Mouse (Mus musculus) erythroid progenitor cell, adult 5-6 weeks (primary cell): ENCODE data around the gene Slc25a34. TPM values are rescaled to one million over a fixed set of nuclear protein-coding genes. Genes with fewer than 3 reads are reported as not detected.

Experiments
- ATAC-seq: replicated peaks from 2 replicates; pipeline ENCODE4 v1.8.0; 2016; ENCODE audit warnings: moderate number of reproducible peaks, mild to moderate bottlenecking, moderate TSS enrichment, inconsistent platforms; ENCODE audit not compliant: poor library complexity, low FRiP score, severe bottlenecking
- total RNA-seq, 2 experiments: library from RNA; stranded (forward) in 1 of 2; stranded (reverse) in 1 of 2; fragments of 150-400 nt in 1 of 2; fragments of 186-747, 209-891 nt in 1 of 2; gene quantifications; 2 replicates each; pipeline versions ENCODE4 v1.2.3 to v1.2.4; 2015 to 2017; ENCODE audit warnings: low replicate concordance in 2 of 2

Gene Slc25a34
- total RNA-seq, 2 experiments from 2014 or later: not detected

- ATAC-seq: no peak
These were observed 2.3 kb downstream of the Slc25a34 start for GRCm38 (mm10) chr4:141621297-141621696.

GRCm38 (mm10) chr4:141619299-141619883 lies 4.2 kb downstream of the Slc25a34 start:
- no peak for ATAC-seq

GRCm38 (mm10) chr4:141618565-141619243 lies 4.9 kb downstream of the Slc25a34 start, which contains the start of gene Tmem82:
Gene Tmem82, minus strand, starts transcription at chr4:141618633.
- ATAC-seq: no peak

DNA sequence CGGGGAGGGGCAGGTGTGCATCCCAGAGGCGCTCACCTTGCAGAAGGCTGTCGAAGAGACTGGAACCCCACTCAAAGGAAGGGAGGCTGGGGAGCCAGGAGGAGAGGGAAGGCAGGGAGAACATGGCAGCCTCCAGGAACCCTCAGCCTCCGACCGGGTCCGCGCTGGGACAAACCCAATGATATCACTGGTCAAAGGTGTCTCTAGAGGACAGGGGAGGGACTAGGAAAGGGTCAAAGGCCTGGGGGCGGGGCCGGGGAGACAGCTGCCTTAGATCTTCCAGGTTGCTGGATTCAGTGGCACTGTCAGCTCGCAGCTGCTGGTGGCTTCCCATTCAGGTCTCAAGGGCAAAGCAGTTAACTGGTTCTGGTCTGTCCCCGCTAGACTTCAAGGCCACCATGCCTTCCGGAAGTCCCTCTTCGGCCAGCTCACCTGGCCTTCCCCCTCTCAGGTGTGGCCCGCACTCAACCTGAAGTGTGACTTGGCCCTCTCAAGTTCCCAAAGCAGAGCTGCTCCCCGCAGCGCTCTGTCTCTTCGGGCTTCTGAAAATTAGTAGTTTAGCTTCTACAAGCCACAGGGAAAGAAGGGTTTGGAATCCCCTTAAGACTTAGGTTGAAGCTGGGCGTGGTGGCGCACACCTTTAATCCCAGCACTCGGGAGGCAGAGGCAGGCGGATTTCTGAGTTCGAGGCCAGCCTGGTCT lies 5.6 kb downstream of the Slc25a34 start:
- ATAC-seq: no peak

- ATAC-seq: no peak
These were observed 6.3 kb downstream of the Slc25a34 start for GRCm38 (mm10) chr4:141617299-141617698.

GRCm38 (mm10) chr4:141616811-141617210 lies 6.8 kb downstream of the Slc25a34 start:
- ATAC-seq: no peak

- ATAC-seq: no peak
These were observed 8.7 kb downstream of the Slc25a34 start for GRCm38 (mm10) chr4:141614946-141615345.

DNA sequence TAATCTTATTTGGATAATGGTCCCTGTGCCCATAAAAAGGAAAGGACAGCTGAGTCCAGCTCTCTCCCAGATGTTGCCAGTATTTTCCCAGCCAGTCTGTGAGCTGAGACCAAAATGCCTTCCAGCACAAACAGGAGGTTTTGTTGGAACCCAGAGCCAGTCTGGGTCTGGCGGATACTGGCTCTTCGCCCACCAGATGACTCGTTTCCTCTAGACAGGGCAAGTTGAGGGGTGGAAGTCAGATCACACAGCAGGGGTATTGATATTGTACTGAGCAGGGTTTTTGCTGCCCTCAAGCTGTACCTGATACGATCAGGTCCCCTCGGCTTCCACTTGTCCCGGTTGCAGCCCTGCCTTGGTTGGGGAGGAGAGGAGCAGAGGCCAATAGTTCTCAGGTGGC lies 14.1 kb downstream of the Slc25a34 start:
- no peak for ATAC-seq

DNA sequence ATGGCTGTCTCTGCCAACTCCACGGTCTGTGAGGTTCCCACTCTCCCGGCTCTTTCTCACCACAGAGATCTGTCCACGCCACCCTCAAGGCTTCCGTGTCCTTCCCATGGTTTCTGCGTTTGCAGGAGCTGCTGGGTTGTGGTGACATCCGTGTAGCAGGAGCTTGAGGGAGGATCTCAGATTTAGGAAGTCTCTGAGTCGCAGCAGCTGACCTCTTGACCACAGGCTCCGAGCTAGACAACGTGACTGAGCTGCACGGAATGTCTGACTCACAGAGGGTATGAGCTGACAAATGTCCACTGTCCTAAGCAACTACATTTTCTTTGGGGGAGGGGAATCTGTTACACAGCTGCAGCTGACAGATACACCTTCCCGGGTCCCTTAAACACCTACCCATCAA lies 17.8 kb downstream of the Slc25a34 start, which contains the start of gene Fblim1:
Fblim1 (minus strand) TSS at position 236 of the 400 bp plus-strand sequence.
- no peak for ATAC-seq

DNA sequence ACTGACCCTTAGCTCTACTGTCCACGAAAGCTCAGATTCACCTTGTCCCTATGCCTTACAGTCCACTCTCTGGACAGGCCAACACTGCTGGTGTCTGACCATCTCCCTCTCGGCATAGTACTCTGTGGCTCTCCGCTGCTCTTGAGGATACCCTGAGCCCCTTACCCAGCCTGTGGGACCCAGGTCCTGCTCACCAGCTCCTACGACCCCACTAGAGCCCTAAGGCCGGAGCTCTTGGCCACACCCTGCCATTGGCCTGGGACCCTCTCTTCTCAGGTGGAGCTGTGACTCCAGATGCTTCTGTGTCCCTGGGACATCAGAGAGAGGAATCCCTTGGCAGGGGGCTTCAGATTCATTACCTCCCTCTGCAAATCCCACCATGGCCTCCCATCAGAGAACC lies 18.2 kb downstream of the Slc25a34 start:
- ATAC-seq: no peak

DNA sequence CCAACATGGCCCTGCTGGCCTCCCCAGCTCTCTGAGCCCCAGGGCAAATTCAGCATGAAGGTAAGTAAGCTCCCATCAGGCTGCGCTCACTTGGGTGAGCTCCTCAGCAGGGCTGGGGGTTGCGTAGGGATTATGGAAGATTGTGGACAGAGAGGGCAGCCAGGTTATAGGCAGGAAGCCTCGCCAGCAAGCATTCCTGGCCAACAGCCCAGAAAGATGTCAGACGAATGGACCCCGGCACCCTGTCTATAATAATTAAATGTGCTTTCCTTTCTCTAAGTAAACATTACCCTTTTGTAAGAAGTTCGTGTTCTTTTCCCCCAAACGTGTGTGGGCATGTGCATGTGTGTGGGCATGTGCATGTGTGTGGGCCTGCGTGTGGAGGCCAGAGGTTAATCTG lies 19.1 kb downstream of the Slc25a34 start:
- ATAC-seq: no peak

- no peak for ATAC-seq
These were observed 19.7 kb downstream of the Slc25a34 start for GRCm38 (mm10) chr4:141603921-141604320.

GRCm38 (mm10) chr4:141602523-141603223 lies 20.9 kb downstream of the Slc25a34 start:
- no peak for ATAC-seq

- ATAC-seq: no peak
These were observed 22.3 kb downstream of the Slc25a34 start for GRCm38 (mm10) chr4:141601148-141601862.

DNA sequence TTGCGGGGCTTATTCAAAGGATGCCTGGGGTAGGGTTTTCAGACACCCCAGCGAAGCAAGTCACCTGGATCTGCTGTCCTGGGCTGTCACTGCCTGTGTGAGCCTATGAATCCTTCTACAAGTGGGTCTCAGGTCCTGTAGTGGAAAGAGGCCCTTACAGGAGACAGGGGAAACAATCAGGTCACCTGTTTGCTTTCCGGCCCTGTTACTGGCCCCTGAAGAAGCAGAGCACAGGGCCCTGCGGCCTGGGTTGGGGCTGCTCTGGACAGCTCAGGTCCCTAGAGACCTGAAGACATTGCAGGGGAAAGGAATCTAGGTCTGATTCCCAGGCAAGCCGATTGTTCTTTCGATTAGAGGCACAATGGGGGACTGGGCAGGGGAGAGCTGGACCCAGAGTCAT lies 23.3 kb downstream of the Slc25a34 start:
- ATAC-seq: no peak

DNA sequence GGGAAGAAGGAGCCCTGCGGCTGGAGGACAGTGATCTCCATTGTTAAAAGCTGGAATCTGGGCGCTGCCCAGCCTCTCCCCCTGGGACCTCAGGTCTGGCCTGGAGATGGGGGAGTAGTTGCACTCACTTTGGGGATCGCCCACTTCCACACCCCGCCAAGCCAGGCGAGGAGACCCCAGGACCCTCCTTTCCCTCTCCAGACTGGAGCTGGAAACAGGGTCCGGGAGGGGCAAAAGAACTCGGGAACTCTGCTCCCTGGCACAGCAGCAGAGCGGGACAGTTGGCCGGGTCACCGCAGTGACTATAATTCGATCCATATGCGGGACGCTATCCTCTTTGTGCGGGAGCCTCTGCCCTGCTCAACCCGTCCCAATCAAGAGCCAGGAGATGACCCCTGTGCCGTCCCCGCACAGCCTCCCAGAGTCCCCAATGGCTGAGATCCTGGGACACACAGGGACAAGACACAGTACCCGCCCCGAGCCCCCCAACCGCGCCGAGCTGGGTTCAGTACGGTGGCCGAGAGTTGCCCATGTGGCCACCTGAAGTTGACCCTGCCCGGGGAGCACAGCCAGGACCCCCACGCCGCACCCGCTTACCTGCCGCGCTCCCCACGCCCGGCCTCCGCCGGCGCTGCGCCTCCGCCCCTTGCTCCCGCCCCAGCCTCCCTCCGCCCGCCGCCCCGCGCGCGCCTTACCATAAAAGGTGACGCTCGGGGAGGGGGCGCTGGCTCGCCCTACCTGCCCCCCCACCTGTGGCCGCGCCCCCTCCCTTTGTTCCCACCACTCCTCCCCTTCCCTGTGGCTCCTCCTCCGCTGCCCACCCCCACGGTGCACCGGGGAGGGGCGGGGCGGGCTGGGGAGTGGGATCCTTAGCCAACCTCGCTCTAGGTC lies 24.1 kb downstream of the Slc25a34 start:
- no peak for ATAC-seq

DNA sequence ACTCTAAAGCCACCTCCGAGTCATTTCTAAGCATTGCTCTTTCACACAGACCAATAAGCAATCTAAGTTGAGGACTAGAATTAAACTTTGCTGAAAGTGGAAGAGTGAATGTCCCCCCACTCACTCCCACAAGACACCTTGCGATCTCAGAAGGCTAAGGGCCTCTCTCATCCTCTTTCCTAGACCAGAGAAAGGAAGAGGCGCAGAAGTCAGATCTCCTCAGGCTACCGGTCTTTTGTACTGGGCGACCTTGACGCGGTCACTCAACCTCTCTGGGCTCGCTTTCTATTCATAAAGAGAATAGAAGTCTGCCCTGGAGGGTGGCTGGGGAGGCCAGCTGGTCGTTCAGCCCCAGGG lies 24.7 kb downstream of the Slc25a34 start:
- ATAC-seq: no peak

- no peak for ATAC-seq
These were observed 25.3 kb downstream of the Slc25a34 start for GRCm38 (mm10) chr4:141598199-141598893.
